Mouse (Mus musculus): Measurements from ENCODE around the gene Tenm1. TPM values are rescaled to one million over a fixed set of nuclear protein-coding genes. Genes with fewer than 3 reads are reported as not detected.

Gene Tenm1
- total RNA-seq, 2 experiments from 2014 or later: 0.05 TPM; not detected in 1

Other genes starting within 250 kb of the Tenm1 start
- not detected for gene Tex13c1, start 162.0 kb upstream of the Tenm1 start, total RNA-seq (2021)